Mouse (Mus musculus) forebrain, embryonic 12.5 days (tissue): ENCODE results near the gene Epop. TPM values are rescaled to one million over a fixed set of nuclear protein-coding genes. Genes with fewer than 3 reads are reported as not detected.
A peak's percentile ranks its signal among the peaks of the same experiment; 100 is the strongest.
"Not testable (repeated sequence)": the region's sequence is repeated elsewhere in the genome, so short reads cannot be mapped to it uniquely, and the experiment has no call there.

Experiments
- ATAC-seq: fragments of 200-750 bp; cut with Nextera tagmentation; 2 replicates; pipeline ENCODE4 v1.8.0; 2017; ENCODE audit warnings: moderate TSS enrichment; ENCODE audit not compliant: low FRiP score
- H3K27ac ChIP-seq: fragments of 300-500 bp; sonication (generic); 2 replicates; pipeline ENCODE4 v1.5.1; 2016; ENCODE audit warnings: mild to moderate bottlenecking
- H3K27me3 ChIP-seq: fragments of 300-500 bp; sonication (generic); 2 replicates; pipeline ENCODE4 v1.6.1; 2016; ENCODE audit warnings: mild to moderate bottlenecking
- H3K36me3 ChIP-seq: fragments of 300-500 bp; sonication (generic); replicated peaks from 2 replicates; pipeline ENCODE4 v1.6.1; 2016; ENCODE audit warnings: mild to moderate bottlenecking
- H3K4me1 ChIP-seq: fragments of 300-500 bp; sonication (generic); 2 replicates; pipeline ENCODE4 v1.6.1; 2016
- H3K4me2 ChIP-seq: fragments of 300-500 bp; sonication (generic); 2 replicates; pipeline ENCODE4 v1.6.1; 2016; ENCODE audit warnings: mild to moderate bottlenecking, moderate library complexity
- H3K4me3 ChIP-seq: fragments of 300-500 bp; sonication (generic); replicated peaks from 2 replicates; pipeline ENCODE4 v1.5.1; 2016; ENCODE audit warnings: mild to moderate bottlenecking
- H3K9ac ChIP-seq: fragments of 300-500 bp; sonication (generic); 2 replicates; pipeline ENCODE4 v1.6.1; 2016; ENCODE audit warnings: mild to moderate bottlenecking
- H3K9me3 ChIP-seq: fragments of 300-500 bp; sonication (generic); 2 replicates; pipeline ENCODE4 v1.6.1; 2016
- WGBS: fragments of 180-500 bp; shearing (Covaris S2); methylation state at CpG from one replicate; pipeline ENCODE4 v1.1.7; 2016; 5-methylcytosine and 5-hydroxymethylcytosine counted together
- polyA plus RNA-seq: library from polyadenylated mRNA; unstranded; fragments of >200 nt; fragmentation: Nextera tagmentation; extraction: Ambion mirVana; gene quantifications from 2 replicates; pipeline ENCODE4 v1.2.1, GENCODE M21; 2016

Epop gene
- polyA plus RNA-seq, 1 experiment from 2014 or later = 11.9 TPM

- Histone ChIP-seq H3K36me3 (no peaks in the 10 kb centered on the region), H3K4me3 (peak overlapping the region; percentile 73), H3K4me2 (peak overlapping the region; percentile 89), H3K9me3 (no peaks in the 10 kb centered on the region), H3K27ac (peak overlapping the region; percentile 68; the same call in 1 of the 2 replicates), H3K4me1 (peaks cover 40% of the 10 kb centered on the region), H3K9ac (peak overlapping the region; percentile 89), H3K27me3 (peaks cover 29% of the 10 kb centered on the region)
- no peak for ATAC-seq
- 10% methylated on average over 13 of the region's 13 CpGs for WGBS
Measured at GRCm38 (mm10) chr11:97659267-97659989, 29.9 kb upstream of the Epop start.

GRCm38 (mm10) chr11:97658751-97659266 lies 29.3 kb upstream of the Epop start:
- Histone ChIP-seq H3K9ac (no peak overlapping the region; the same call in 1 of the 2 replicates), H3K27me3 (peaks cover 29% of the 10 kb centered on the region), H3K4me2 (peak overlapping the region; percentile 89; the same call in 1 of the 2 replicates), H3K4me1 (peaks cover 34% of the 10 kb centered on the region), H3K9me3 (no peaks in the 10 kb centered on the region), H3K36me3 (no peaks in the 10 kb centered on the region), H3K27ac (no peak overlapping the region), H3K4me3 (no peak overlapping the region; the same call in 1 of the 2 replicates)
- 80% methylated on average over 11 of the region's 11 CpGs for WGBS
- no peak for ATAC-seq

GRCm38 (mm10) chr11:97657967-97658366 lies 28.5 kb upstream of the Epop start:
- ATAC-seq, H3K27ac ChIP-seq, H3K9ac ChIP-seq, H3K36me3 ChIP-seq, H3K4me2 ChIP-seq, H3K4me3 ChIP-seq, H3K9me3 ChIP-seq: not testable (repeated sequence)
- WGBS = 83% methylated on average over 6 of the region's 6 CpGs
- Histone ChIP-seq H3K27me3 (peaks cover 29% of the 10 kb centered on the region), H3K4me1 (peaks cover 34% of the 10 kb centered on the region)

DNA sequence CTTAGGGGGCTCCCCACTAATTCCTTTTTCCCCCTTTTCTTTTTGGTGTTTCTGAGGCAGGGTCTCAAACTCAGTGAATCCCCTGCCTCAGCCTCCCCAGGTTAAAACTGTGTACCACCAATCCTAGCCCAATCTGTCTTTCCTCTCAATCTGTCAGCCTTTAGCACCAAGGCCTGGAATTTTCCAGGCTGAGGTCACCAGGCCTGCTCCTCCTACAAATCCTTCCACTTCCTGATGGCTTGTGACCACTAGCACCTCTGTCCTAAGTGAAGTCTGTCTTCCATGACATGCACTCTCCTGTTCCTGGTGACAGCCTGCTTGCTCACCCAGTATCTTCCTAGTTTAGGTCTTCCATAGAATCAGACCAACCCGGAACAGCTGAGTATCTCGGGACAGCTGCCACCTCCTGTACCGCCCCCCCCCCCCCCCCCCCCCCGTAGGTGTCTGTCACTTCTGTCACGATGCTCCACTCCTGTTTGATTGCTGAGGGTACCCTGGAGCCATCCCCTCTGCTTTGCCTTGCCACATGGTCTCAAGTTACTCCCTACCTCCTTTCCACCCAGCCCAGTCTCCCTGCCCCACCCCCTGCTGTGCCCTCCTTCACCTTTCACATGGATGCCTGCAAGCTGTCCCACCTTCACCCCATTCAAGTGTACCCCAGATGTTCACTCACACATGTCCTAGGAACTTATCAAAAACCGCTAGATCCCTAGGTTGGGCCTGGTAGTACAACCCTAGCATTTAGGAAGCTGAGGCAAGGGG lies 27.9 kb upstream of the Epop start:
- no peak for ATAC-seq
- Histone ChIP-seq H3K27ac (no peak overlapping the region), H3K9me3 (no peaks in the 10 kb centered on the region), H3K4me2 (no peak overlapping the region), H3K9ac (no peak overlapping the region; the same call in 1 of the 2 replicates), H3K27me3 (peaks cover 26% of the 10 kb centered on the region), H3K4me1 (peaks cover 30% of the 10 kb centered on the region), H3K4me3 (no peak overlapping the region), H3K36me3 (no peaks in the 10 kb centered on the region)
- WGBS = 66% methylated on average over 5 of the region's 6 CpGs

GRCm38 (mm10) chr11:97656269-97656971 lies 26.9 kb upstream of the Epop start:
- Histone ChIP-seq H3K4me1 (peaks cover 20% of the 10 kb centered on the region), H3K27me3 (peaks cover 16% of the 10 kb centered on the region), H3K27ac (no peak overlapping the region), H3K36me3 (no peaks in the 10 kb centered on the region), H3K9ac (no peak overlapping the region), H3K9me3 (no peaks in the 10 kb centered on the region), H3K4me3 (no peak overlapping the region), H3K4me2 (no peak overlapping the region)
- WGBS = 74% methylated on average over 14 of the region's 14 CpGs
- ATAC-seq = no peak

DNA sequence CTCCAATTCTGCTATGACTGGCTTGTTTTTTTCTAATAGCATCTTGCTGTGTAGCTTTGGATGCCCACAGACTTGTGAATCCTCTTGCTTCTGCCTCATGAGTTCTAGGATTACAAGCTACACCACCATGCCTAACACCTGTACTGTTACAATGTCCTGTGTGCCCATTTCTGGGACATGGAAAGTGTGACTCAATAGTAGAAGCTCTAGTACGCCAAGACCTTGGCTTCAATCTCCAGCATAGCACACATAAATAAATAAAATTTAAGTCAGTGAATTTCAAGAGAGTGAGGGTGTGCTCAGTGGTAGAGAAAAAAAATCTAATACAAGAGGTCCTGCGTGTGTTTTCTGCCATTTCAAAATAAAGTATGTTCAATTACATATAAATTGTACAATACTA lies 24.7 kb upstream of the Epop start:
- Histone ChIP-seq H3K4me1 (peaks cover 9% of the 10 kb centered on the region), H3K36me3 (no peaks in the 10 kb centered on the region), H3K4me2 (no peak overlapping the region), H3K9ac (no peak overlapping the region), H3K4me3 (no peak overlapping the region), H3K27me3 (peaks cover 6% of the 10 kb centered on the region; the same call in 1 of the 2 replicates), H3K27ac (no peak overlapping the region), H3K9me3 (no peaks in the 10 kb centered on the region)
- no peak for ATAC-seq
- 93% methylated on average over 2 of the region's 2 CpGs for WGBS

GRCm38 (mm10) chr11:97653376-97653775 lies 23.9 kb upstream of the Epop start:
- WGBS = 93% methylated on average over 11 of the region's 11 CpGs
- H3K9ac ChIP-seq, H3K4me1 ChIP-seq, H3K27me3 ChIP-seq, H3K4me3 ChIP-seq, ATAC-seq, H3K9me3 ChIP-seq, H3K27ac ChIP-seq, H3K36me3 ChIP-seq, H3K4me2 ChIP-seq: not testable (repeated sequence)

GRCm38 (mm10) chr11:97650341-97650740 lies 20.8 kb upstream of the Epop start:
- Histone ChIP-seq H3K9ac (no peak overlapping the region), H3K36me3 (no peaks in the 10 kb centered on the region), H3K4me2 (no peak overlapping the region), H3K4me1 (peaks cover 6% of the 10 kb centered on the region; the same call in 1 of the 2 replicates), H3K9me3 (no peaks in the 10 kb centered on the region), H3K27me3 (no peaks in the 10 kb centered on the region; the same call in 1 of the 2 replicates), H3K27ac (no peak overlapping the region), H3K4me3 (no peak overlapping the region)
- 47% methylated on average over 5 of the region's 5 CpGs for WGBS
- ATAC-seq = no peak

- H3K4me2 ChIP-seq, H3K27ac ChIP-seq, H3K4me1 ChIP-seq, H3K36me3 ChIP-seq, H3K4me3 ChIP-seq, H3K9me3 ChIP-seq, H3K27me3 ChIP-seq, H3K9ac ChIP-seq, ATAC-seq: not testable (repeated sequence)
- WGBS = 92% methylated on average over 3 of the region's 4 CpGs
Measured at GRCm38 (mm10) chr11:97648541-97648940, 19.0 kb upstream of the Epop start.

DNA sequence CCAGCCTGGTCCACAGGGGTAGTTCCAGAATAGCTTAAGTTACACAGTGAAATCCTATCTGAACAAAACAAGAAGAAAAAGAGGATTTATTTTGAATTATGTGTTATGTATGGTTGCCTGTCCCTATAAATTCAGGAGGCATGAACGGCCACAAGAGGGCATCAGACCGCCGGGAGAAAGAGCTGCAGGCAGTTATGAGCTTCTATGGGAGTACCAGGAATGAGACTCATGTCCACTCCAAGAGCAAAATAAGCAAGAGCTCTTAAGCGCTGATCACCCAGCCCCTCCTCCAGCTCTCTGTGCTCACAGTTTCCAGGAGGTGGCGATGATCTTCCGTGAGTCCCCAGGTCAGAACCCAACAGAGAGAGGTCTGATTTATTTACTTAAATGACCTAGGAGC lies 15.3 kb upstream of the Epop start:
- Histone ChIP-seq H3K27me3 (no peaks in the 10 kb centered on the region), H3K27ac (0 out of 2 replicates have a peak overlapping the region, but pooled peaks have one; percentile 2), H3K4me1 (peaks cover under 1% of the 10 kb centered on the region; the same call in 1 of the 2 replicates), H3K36me3 (no peaks in the 10 kb centered on the region), H3K9me3 (peaks cover 4% of the 10 kb centered on the region; the same call in 1 of the 2 replicates), H3K4me2 (no peak overlapping the region), H3K4me3 (no peak overlapping the region), H3K9ac (no peak overlapping the region)
- ATAC-seq = no peak
- WGBS = 2% methylated on average over 6 of the region's 6 CpGs

DNA sequence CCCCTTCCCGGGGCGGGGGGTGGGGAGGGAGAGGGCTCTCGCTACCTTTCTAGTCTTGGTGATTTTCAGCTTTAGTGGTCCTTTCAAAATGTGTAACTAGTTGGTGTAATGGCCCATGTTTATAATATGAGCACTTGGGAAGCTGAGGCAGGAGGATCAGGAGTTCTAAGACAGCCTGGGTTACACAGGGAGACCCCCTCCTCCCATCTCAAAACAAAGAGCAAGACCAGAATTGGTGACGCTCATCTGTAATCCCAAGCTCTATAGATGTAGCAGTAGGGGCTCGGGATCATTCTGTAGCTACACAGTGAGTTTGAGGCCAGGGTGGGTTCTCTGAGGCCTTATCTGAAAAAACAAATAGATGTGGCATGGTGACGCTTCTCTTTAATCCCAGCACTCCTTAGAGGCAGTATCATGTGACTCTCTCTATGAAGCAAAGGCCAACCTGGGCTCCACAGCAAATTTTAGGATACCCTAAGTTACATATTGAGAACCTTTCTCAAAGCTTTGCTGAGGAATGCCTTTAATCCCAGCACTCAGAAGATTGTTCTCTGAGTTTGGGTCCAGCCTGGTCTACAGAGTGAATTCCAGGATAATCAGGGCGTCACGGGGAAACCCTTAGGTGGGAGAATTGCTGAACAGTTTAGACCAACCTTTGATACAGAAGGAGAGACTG lies 14.0 kb upstream of the Epop start:
- H3K27me3 ChIP-seq = no peaks in the 10 kb centered on the region
- H3K9ac ChIP-seq = no peak overlapping the region
- H3K4me2 ChIP-seq = no peak overlapping the region
- H3K4me1 ChIP-seq = no peaks in the 10 kb centered on the region
- H3K9me3 ChIP-seq = peaks cover 4% of the 10 kb centered on the region; the same call in 1 of the 2 replicates
- H3K36me3 ChIP-seq = no peaks in the 10 kb centered on the region
- no peak overlapping the region for H3K27ac ChIP-seq
- ATAC-seq = no peak
- WGBS = 83% methylated on average over 8 of the region's 8 CpGs
- H3K4me3 ChIP-seq = no peak overlapping the region
